Mouse (Mus musculus): ENCODE data around the gene Fam104a.
"Not testable (repeated sequence)": the region's sequence is repeated elsewhere in the genome, so short reads cannot be mapped to it uniquely, and the experiment has no call there.

The Fam104a gene

GRCm38 (mm10) chr11:113661835-113662351 lies 22.1 kb downstream of the Fam104a start:
- DNase-seq: no peak

DNA sequence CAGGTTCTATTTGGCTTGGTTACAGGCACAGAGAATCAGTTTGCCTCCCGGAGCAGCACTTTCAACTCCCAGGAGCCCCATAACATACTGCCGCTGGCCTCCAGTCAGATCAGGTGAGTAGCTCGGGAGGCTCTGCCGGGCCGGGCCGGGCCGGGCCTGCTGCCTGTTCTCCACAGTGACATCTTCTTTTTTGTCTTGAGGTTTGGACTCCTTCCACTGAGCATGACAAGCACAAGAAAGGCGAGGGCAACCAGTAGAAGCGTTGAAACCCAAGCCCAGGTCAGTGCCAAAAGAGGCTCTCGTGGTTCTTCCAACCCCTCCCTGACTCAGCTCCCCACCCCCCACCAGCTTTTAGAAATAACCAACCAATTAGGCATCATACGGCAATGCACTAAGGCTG lies 23.0 kb downstream of the Fam104a start:
- no peak for DNase-seq

GRCm38 (mm10) chr11:113660213-113660612 lies 23.7 kb downstream of the Fam104a start:
- not testable (repeated sequence) for DNase-seq

GRCm38 (mm10) chr11:113658763-113659162 lies 25.2 kb downstream of the Fam104a start:
- DNase-seq: no peak

DNA sequence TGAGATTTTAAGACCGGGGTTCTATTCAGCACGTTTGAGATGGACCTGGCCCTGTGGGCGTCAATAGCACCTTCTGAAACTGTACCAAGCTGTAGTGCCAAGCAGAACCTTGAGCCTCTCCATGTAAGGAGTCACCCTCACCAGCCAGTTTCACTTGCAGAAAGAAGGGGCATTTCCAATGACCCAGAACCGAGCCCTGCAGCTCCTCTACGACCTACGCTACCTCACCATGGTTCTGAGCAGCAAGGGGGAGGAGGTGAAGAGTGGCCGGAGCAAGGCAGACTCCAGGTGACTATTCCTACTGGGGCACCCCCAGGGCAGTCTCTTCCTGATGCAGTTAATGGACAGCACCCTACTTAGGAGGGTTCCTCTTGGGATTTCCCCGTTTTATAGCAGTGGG lies 25.6 kb downstream of the Fam104a start:
- no peak for DNase-seq

DNA sequence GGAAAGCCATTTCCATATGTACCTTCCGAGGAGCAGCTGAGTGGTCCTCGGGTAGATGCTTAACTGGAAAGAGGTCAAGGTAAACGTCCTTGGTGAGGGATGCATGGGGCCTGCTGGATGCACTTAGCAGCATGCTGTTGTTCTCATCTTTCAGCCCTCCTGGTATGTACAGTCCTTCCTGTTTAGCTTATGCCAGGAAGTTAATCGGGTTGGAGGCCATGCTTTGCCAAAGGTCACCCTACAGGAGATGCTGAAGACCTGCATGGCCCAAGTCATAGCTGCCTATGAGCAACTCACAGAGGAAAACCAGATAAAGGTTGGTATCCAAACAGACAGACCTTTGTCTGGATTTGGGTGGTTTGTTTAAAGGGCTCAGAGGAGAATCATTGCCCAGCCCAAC lies 26.7 kb downstream of the Fam104a start:
- no peak for DNase-seq

DNA sequence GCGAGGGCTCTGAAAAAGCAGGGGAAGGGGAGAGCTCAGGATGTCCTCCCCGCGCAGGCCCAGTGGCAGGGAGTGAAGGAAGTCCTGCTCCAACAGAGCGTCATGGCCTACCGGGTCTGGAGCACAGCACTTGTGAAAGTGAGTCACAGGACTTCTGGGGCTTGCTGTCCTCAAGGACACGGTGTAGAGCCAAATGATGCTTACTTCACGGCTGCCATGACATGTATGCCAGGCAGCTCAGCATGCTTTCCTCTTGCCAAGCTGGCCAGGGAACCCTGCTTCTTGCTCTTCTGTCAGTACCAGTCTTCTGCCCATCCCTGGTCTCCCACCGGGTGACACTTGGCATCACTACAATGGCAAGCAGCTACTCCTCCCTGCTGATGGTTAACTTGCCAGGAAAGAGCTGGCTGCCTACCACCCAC lies 27.4 kb downstream of the Fam104a start:
- DNase-seq: no peak

- peak; percentile 70 for DNase-seq
Observed at GRCm38 (mm10) chr11:113654561-113655270, 29.2 kb downstream of the Fam104a start.

DNA sequence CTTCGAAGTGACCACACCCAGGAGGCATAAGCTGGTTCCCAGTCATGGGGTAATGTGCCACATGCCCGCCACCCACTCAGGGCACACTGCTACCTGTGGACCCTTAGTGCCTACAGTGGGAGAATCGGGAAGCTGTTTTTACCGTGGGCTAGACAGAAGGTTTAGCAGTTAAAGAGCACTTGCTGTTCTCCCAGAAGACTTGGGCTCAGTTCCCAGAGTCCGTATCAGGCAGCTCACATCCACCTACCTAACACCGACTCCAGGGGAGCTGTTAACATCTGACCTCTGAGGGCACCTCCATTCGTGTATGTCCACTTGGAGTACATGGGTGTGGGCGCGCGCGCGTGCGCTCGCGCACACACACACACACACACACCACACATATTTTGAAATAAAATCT lies 29.9 kb downstream of the Fam104a start:
- DNase-seq: no peak

DNA sequence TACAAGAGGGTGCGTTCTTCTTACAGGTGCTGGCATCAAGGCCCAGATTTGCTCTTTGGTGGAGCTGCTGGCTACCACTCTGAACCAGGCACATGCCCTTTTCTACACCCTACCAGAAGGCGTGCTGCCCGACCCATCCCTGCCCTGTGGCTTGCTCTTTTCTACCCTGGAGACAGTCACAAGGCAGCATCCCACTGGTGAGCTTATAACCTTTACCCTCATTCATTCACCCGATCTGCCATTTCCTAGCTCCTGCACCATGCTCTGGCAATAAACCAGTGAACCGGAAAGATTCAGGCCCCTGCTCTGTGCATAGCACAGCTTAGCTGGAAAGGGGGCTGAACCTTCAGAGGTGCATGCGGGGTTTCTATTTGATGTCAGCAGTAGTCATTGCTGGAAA lies 31.4 kb downstream of the Fam104a start:
- DNase-seq: no peak

- no peak for DNase-seq
Observed at GRCm38 (mm10) chr11:113651907-113652273, 32.1 kb downstream of the Fam104a start.

DNA sequence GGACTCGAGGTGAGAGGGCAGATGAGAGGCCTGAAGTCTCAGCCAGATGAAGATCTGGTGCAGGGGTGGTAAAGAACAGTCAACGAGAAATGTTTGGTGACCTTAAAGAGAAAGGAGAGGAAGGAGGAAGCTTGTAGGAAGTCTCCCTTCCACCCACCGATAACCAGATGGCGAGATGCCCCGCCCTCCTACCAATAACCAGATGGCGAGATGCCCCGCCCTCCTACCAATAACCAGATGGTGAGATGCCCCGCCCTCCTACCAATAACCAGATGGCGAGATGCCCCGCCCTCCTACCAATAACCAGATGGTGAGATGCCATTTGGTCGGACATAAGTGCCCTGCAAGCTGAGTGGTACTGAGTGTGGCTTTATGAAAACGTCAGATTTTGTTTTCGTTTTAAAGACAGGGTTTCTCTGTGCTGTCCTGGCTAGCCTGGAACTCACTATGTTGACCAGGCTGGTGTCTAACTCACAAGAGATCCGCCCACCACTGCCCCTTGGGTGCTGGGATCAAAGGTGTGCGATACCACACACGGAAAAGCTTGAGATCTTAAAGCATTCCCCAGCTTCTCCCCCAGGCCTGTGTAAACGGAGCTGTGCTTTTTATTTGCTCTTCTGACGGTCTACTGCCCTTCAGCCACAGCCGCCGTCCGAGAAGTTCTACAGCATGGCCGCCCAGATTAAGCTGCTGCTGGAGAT lies 32.6 kb downstream of the Fam104a start:
- DNase-seq: no peak

GRCm38 (mm10) chr11:113649353-113650210 lies 34.4 kb downstream of the Fam104a start, which contains the start of gene Slc39a11:
Slc39a11 (minus strand) TSS chr11:113650079.
- DNase-seq: peak; percentile 62

DNA sequence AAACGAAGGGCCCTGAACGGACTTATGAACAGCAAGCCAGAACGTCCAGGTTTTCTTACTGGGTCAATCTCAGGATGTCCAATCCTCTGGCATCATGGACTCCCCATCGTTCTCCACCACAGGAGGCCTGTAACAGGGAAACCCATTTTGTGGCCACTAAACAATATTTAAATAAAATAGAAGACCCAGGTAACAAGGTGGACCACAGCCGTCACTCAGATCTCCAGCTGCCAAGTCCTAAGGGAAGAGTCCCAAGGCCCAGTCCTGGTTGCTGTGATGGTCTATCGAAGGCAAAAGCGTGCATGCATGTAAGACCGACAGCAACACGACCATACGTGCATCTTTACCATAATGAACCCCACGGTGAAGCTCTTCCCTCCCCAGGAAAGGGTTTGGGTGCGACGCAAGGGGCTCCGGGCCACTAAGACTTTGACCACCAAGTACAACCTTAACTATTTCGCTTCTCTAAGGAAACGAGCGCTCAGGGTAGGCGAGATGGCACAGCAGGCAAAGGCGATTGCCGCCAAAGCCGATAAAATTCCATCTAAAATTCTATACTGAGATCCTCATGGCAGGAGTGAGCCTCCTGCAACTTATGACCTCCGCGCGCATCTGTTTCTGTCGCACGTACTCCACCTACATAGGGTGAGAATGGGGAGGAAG lies 35.1 kb downstream of the Fam104a start, which contains the start of gene Cog1:
Gene Cog1, plus strand, starts transcription at position 480 of the 663 bp plus-strand sequence.
- DNase-seq: no peak

DNA sequence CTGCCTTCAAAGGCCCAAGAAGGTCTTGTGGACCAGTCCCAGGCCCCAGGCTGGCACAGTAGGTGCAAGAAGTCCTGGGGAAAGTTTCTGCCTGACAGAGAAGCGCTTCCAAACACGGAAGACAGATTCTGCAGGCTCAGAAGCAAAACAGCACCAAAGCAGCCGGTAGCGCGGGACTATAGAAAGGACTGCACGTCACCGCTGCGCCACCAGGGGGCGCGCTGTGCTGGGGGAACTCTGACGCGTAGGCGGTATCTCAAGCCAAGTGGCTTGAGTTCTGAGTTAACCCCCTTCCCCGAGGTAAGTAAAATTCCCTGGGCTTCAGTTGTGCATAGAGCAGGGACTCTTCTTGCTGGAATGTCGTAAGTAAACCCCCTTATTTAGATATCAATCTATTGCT lies 35.8 kb downstream of the Fam104a start:
- peak; percentile 67 for DNase-seq

GRCm38 (mm10) chr11:113645181-113645580 lies 38.8 kb downstream of the Fam104a start:
- DNase-seq: no peak

- DNase-seq: no peak
Observed at GRCm38 (mm10) chr11:113638680-113639079, 45.3 kb downstream of the Fam104a start.

GRCm38 (mm10) chr11:113634699-113635121 lies 49.2 kb downstream of the Fam104a start:
- no peak for DNase-seq

DNA sequence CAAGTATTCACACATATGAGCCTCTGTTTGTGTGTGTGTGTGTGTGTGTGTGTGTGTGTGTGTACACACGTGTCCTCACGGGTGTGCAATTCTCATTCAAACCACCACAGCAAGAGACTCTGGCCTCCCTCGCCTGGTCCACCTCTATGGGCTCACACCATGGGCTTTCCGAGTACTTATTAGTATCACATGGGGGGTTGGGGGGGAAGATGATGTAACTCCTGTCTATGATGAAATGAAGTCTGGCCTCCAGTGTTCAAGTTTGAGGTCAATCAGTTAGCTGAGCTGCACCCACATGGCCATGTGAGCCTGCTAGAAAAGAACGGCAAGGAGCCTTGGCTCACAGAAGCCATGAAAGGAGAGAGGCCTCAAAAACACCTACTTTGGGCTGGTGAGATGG lies 50.6 kb downstream of the Fam104a start:
- no peak for DNase-seq

GRCm38 (mm10) chr11:113632303-113632702 lies 51.7 kb downstream of the Fam104a start:
- no peak for DNase-seq

DNA sequence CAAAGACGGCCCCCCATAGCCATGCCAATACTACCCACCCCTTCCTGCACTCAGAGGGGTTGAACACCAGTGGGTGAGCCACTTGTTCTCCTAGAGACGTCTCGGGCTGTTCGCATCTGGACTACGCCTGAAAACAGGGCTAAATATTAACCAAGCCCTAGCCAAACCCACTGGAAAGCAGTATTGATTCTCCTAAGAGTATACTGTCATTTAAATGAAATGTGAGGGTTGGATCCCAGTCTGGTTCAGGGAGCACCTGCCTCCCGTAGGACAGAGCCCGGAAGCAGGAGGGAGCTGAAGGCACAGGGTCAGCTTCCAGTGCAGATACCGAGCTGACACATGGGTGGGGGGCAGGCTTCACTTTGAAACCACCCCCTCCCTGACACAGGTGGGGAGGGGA lies 52.1 kb downstream of the Fam104a start:
- DNase-seq: no peak

GRCm38 (mm10) chr11:113631302-113631701 lies 52.7 kb downstream of the Fam104a start:
- DNase-seq: no peak

- DNase-seq: no peak
Observed at GRCm38 (mm10) chr11:113630642-113631041, 53.3 kb downstream of the Fam104a start.
